Mouse (Mus musculus): ENCODE data around the gene Olfr959. TPM values are rescaled to one million over a fixed set of nuclear protein-coding genes. Genes with fewer than 3 reads are reported as not detected.

Olfr959 gene
- polyA plus RNA-seq, 2 experiments = not detected

DNA sequence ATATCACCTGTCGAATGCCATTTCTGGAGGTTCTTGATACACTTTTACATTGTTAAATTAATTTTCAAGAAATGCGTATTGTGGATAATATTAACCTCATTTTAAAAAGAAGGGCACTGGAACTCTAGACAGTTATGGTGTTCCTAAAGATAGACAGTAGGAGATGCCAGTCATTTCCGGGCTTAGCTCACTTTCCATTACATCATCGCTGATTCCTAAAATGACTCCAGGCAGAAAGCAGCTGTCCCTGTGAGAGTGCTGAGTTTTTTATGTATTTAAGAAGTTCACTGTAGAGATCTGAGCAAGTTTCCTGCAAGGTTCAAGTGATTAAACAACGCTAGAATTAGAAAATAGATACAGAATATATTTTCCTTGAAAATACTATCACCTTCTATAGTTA, 1.7 kb upstream of the Olfr959 start:
- 63% methylated on average over 5 of the region's 5 CpGs for WGBS (ENCODE audit: insufficient replicate concordance)
- H3K36me3 ChIP-seq (replicated peaks; ENCODE audit: control insufficient read depth, insufficient read depth, low read depth) = no peaks in the 10 kb centered on the region
- no peak for TF ChIP-seq CTCF (IDR thresholded peaks at IDR 0.05; ENCODE audit: low read depth)
- no peak for TF ChIP-seq EP300 (IDR thresholded peaks at IDR 0.05; ENCODE audit: low read depth)

GRCm38 (mm10) chr9:39558349-39558647, 17.1 kb downstream of the Olfr959 start:
- H3K27ac ChIP-seq = no peak overlapping the region
- no peaks in the 10 kb centered on the region for H3K36me3 ChIP-seq (replicated peaks; ENCODE audit: control insufficient read depth, insufficient read depth, low read depth)
- H3K4me2 ChIP-seq (ENCODE audit: low read depth) = no peak overlapping the region
- no peaks in the 10 kb centered on the region for H3K4me1 ChIP-seq (replicated peaks; ENCODE audit: control insufficient read depth in 2 of 2, insufficient read depth in 2 of 2, low read length in 1 of 2)
- H3K9ac ChIP-seq (replicated peaks) = no peak overlapping the region
- no peaks in the 10 kb centered on the region for H3K9me3 ChIP-seq (ENCODE audit: control insufficient read depth, low read length)
- DNase-seq (ENCODE audit: low read depth in 3 of 3, low spot score in 3 of 3) (no peak), ATAC-seq (ENCODE audit: insufficient read depth) (no peak)
- no peaks in the 10 kb centered on the region for H3K27me3 ChIP-seq (ENCODE audit: control insufficient read depth, insufficient read depth, low read length)
- TF ChIP-seq EP300 (IDR thresholded peaks at IDR 0.05; ENCODE audit: low read depth) (no peak), CTCF (IDR thresholded peaks at IDR 0.05; ENCODE audit: low read depth) (no peak)
- H3K4me3 ChIP-seq (ENCODE audit: insufficient read depth in 1 of 2, low read depth in 2 of 2, low read length in 2 of 2) = no peak overlapping the region

More for the DNA sequence above, 1.7 kb upstream of the Olfr959 start:
- Histone ChIP-seq H3K4me2 (ENCODE audit: low read depth) (no peak overlapping the region), H3K27ac (no peak overlapping the region), H3K4me1 (replicated peaks; ENCODE audit: control insufficient read depth in 2 of 2, insufficient read depth in 2 of 2, low read length in 1 of 2) (no peaks in the 10 kb centered on the region), H3K9me3 (ENCODE audit: control insufficient read depth, low read length) (no peaks in the 10 kb centered on the region), H3K27me3 (ENCODE audit: control insufficient read depth, insufficient read depth, low read length) (no peaks in the 10 kb centered on the region), H3K9ac (replicated peaks) (no peak overlapping the region), H3K4me3 (ENCODE audit: insufficient read depth in 1 of 2, low read depth in 2 of 2, low read length in 2 of 2) (no peak overlapping the region)
- ATAC-seq (ENCODE audit: insufficient read depth) (no peak), DNase-seq (ENCODE audit: low read depth in 3 of 3, low spot score in 3 of 3) (no peak)

GRCm38 (mm10) chr9:39557529-39558348, 17.6 kb downstream of the Olfr959 start:
- ATAC-seq (ENCODE audit: insufficient read depth) (no peak), DNase-seq (ENCODE audit: low read depth in 3 of 3, low spot score in 3 of 3) (no peak)
- Histone ChIP-seq H3K36me3 (replicated peaks; ENCODE audit: control insufficient read depth, insufficient read depth, low read depth) (no peaks in the 10 kb centered on the region), H3K9me3 (ENCODE audit: control insufficient read depth, low read length) (no peaks in the 10 kb centered on the region), H3K27ac (no peak overlapping the region), H3K4me2 (ENCODE audit: low read depth) (no peak overlapping the region), H3K4me3 (ENCODE audit: insufficient read depth in 1 of 2, low read depth in 2 of 2, low read length in 2 of 2) (no peak overlapping the region), H3K27me3 (ENCODE audit: control insufficient read depth, insufficient read depth, low read length) (no peaks in the 10 kb centered on the region), H3K9ac (replicated peaks) (no peak overlapping the region), H3K4me1 (replicated peaks; ENCODE audit: control insufficient read depth in 2 of 2, insufficient read depth in 2 of 2, low read length in 1 of 2) (no peaks in the 10 kb centered on the region)
- WGBS (ENCODE audit: insufficient replicate concordance) = 30% methylated on average over 3 of the region's 3 CpGs
- TF ChIP-seq EP300 (IDR thresholded peaks at IDR 0.05; ENCODE audit: low read depth) (no peak), CTCF (IDR thresholded peaks at IDR 0.05; ENCODE audit: low read depth) (no peak)

DNA sequence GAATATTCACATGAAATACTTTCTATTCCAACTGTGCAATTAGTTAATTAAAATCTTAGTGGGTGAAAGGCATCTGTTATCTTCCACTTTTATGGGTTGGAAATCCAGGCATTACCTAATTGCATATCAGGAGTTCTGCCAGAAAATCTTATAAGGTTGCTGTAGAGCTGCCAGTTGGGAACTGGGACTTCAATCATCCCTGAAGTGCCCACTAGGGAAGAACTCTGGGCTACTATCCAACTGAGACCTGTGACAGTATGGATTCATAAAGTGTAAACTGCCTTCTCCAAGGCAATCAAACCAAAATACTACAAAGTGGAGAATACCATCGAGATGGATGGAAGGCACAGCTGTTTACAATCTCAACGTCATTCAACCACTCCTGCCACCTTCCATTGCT, 21.4 kb downstream of the Olfr959 start, which contains the start of gene Olfr958:
Gene Olfr958 (minus strand): TSS at position 109 of the 400 bp plus-strand sequence.
- H3K4me1 ChIP-seq (replicated peaks; ENCODE audit: control insufficient read depth in 2 of 2, insufficient read depth in 2 of 2, low read length in 1 of 2) = no peaks in the 10 kb centered on the region
- H3K36me3 ChIP-seq (replicated peaks; ENCODE audit: control insufficient read depth, insufficient read depth, low read depth) = no peaks in the 10 kb centered on the region
- H3K27ac ChIP-seq = no peak within 1 kb of the TSS
- H3K27me3 ChIP-seq (ENCODE audit: control insufficient read depth, insufficient read depth, low read length) = no peaks in the 10 kb centered on the region
- DNase-seq (ENCODE audit: low read depth in 3 of 3, low spot score in 3 of 3) (no peak), ATAC-seq (ENCODE audit: insufficient read depth) (no peak)
- no peak within 1 kb of the TSS for H3K9ac ChIP-seq (replicated peaks)
- TF ChIP-seq EP300 (IDR thresholded peaks at IDR 0.05; ENCODE audit: low read depth) (no peak), CTCF (IDR thresholded peaks at IDR 0.05; ENCODE audit: low read depth) (no peak)
- no peak within 1 kb of the TSS for H3K4me3 ChIP-seq (ENCODE audit: insufficient read depth in 1 of 2, low read depth in 2 of 2, low read length in 2 of 2)
- H3K4me2 ChIP-seq (ENCODE audit: low read depth) = no peak within 1 kb of the TSS
- H3K9me3 ChIP-seq (ENCODE audit: control insufficient read depth, low read length) = no peaks in the 10 kb centered on the region
- WGBS (ENCODE audit: insufficient replicate concordance) = 31% methylated on average over 2 of the region's 2 CpGs

DNA sequence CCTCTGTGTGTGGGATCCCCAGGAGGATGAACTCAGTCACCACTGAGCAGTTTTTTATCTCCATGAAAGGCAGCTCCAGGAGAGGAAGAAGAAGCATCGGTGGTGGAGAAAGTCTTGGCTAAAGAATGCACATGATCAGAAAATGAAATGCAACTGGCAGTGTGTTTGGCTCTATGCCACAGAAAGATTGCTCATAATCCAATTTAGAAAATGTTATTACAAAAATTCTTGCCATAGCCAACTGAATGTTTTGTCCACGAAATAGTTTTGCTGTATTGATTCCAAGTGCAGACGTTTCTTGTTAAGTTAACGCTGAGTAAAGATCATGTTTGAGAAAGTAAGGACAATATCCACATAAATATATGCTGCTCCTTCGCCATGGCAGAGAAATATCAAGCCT, 24.6 kb downstream of the Olfr959 start:
- WGBS (ENCODE audit: insufficient replicate concordance) = 67% methylated on average over 5 of the region's 5 CpGs
- ATAC-seq (ENCODE audit: insufficient read depth) = no peak
- no peak overlapping the region for H3K4me2 ChIP-seq (ENCODE audit: low read depth)

More for the DNA sequence above, 24.6 kb downstream of the Olfr959 start:
- no peak for DNase-seq (ENCODE audit: low read depth in 3 of 3, low spot score in 3 of 3)
- no peaks in the 10 kb centered on the region for H3K36me3 ChIP-seq (replicated peaks; ENCODE audit: control insufficient read depth, insufficient read depth, low read depth)
- no peak overlapping the region for H3K4me3 ChIP-seq (ENCODE audit: insufficient read depth in 1 of 2, low read depth in 2 of 2, low read length in 2 of 2)
- H3K9me3 ChIP-seq (ENCODE audit: control insufficient read depth, low read length) = no peaks in the 10 kb centered on the region
- no peaks in the 10 kb centered on the region for H3K4me1 ChIP-seq (replicated peaks; ENCODE audit: control insufficient read depth in 2 of 2, insufficient read depth in 2 of 2, low read length in 1 of 2)
- H3K27ac ChIP-seq = no peak overlapping the region
- no peak overlapping the region for H3K9ac ChIP-seq (replicated peaks)
- H3K27me3 ChIP-seq (ENCODE audit: control insufficient read depth, insufficient read depth, low read length) = no peaks in the 10 kb centered on the region
- TF ChIP-seq CTCF (IDR thresholded peaks at IDR 0.05; ENCODE audit: low read depth) (no peak), EP300 (IDR thresholded peaks at IDR 0.05; ENCODE audit: low read depth) (no peak)

All from liver, embryonic 14.5 days (tissue).